Mouse (Mus musculus) megakaryocyte, embryonic 14.5 days (primary cell): ENCODE measurements around the gene Otud7a.

Source experiments
- FLI1 ChIP-seq: IDR thresholded peaks from 2 replicates; pipeline ENCODE4 v1.6.1; 2012; ENCODE audit warnings: low read length, inconsistent platforms, mixed read lengths
- GATA1 ChIP-seq: IDR thresholded peaks from 3 replicates; pipeline ENCODE4 v1.6.1; 2012; ENCODE audit warnings: mixed read lengths, low read length, inconsistent platforms, borderline replicate concordance

DNA sequence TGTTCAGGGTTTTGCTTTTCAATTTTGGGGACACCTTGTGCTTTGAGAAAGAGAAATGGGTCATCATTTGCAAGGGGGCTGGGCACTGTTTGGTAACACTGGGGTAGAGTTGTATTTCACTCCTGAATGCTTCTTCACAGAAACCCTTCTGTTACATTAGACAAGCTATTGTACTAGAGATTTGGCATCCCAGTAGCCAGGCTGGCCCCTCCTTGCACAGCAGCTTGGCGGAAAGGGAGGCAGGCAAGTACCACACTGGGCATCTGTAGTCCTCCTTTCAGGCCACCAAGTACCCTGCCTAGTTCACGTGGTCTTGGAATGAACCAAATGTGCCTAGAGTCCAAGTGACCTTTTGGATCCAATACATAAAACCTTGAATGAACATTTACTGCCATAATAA lies 18.1 kb downstream of the Otud7a start:
- no peak for TF ChIP-seq GATA1
- TF ChIP-seq FLI1: no peak
